Mouse (Mus musculus) frontal cortex, postnatal 14 days (tissue): ENCODE measurements at regions not wholly inside any gene's neighbourhood (a gene's known extent, or its start where the extent isn't known, plus 50 kb on each side); places are given as distances from the start of the nearest gene placed in this dataset.
A peak's percentile ranks its signal among the peaks of the same experiment; 100 is the strongest.

Experiments
- DNase-seq, 2 experiments: peaks; one replicate each; pipeline ENCODE4 v3.0.0; 2022; ENCODE audit warnings: low spot score in 2 of 2

GRCm38 (mm10) chr13:43852888-43853287, 68.3 kb downstream of the Cd83 start:
- DNase-seq = no peak

GRCm38 (mm10) chr13:43854973-43855372, 70.4 kb downstream of the Cd83 start:
- no peak for DNase-seq

GRCm38 (mm10) chr13:43860932-43861331, 76.4 kb downstream of the Cd83 start:
- no peak for DNase-seq

GRCm38 (mm10) chr13:43861424-43861823, 76.8 kb downstream of the Cd83 start:
- no peak for DNase-seq

GRCm38 (mm10) chr13:43862056-43862455, 77.5 kb downstream of the Cd83 start:
- DNase-seq = no peak

- DNase-seq = no peak
Measured at GRCm38 (mm10) chr13:43862586-43862985, 78.0 kb downstream of the Cd83 start.

- DNase-seq = no peak
Measured at GRCm38 (mm10) chr13:43863581-43864100, 79.1 kb downstream of the Cd83 start.

- peak; percentile 96 to 99 for DNase-seq
Measured at GRCm38 (mm10) chr13:43864153-43864861, 79.7 kb downstream of the Cd83 start.

- DNase-seq = no peak
Measured at GRCm38 (mm10) chr13:43865036-43865435, 80.5 kb downstream of the Cd83 start.

- no peak for DNase-seq
Measured at GRCm38 (mm10) chr13:43875895-43876294, 91.3 kb downstream of the Cd83 start.

GRCm38 (mm10) chr13:43887284-43887683, 102.7 kb downstream of the Cd83 start:
- DNase-seq = no peak

GRCm38 (mm10) chr13:43891928-43892327, 107.4 kb downstream of the Cd83 start:
- DNase-seq = no peak

GRCm38 (mm10) chr13:43895990-43896389, 111.4 kb downstream of the Cd83 start:
- no peak for DNase-seq

GRCm38 (mm10) chr13:43897046-43897445, 112.5 kb downstream of the Cd83 start:
- DNase-seq = no peak

GRCm38 (mm10) chr13:43898555-43899258, 114.1 kb downstream of the Cd83 start:
- no peak for DNase-seq

- no peak for DNase-seq
Measured at GRCm38 (mm10) chr13:43900115-43900514, 115.5 kb downstream of the Cd83 start.

- no peak for DNase-seq
Measured at GRCm38 (mm10) chr13:43900758-43901157, 116.2 kb downstream of the Cd83 start.

- DNase-seq = no peak
Measured at GRCm38 (mm10) chr13:43903391-43903790, 118.8 kb downstream of the Cd83 start.

GRCm38 (mm10) chr13:43904291-43904690, 119.7 kb downstream of the Cd83 start:
- no peak for DNase-seq

- DNase-seq = no peak
Measured at GRCm38 (mm10) chr13:43906241-43906640, 121.7 kb downstream of the Cd83 start.

- no peak for DNase-seq
Measured at GRCm38 (mm10) chr13:43907425-43907824, 122.8 kb downstream of the Cd83 start.

- DNase-seq = no peak
Measured at GRCm38 (mm10) chr13:43908041-43908644, 123.6 kb downstream of the Cd83 start.

- no peak for DNase-seq
Measured at GRCm38 (mm10) chr13:43909933-43910332, 125.4 kb downstream of the Cd83 start.
